Mouse (Mus musculus) midbrain, embryonic 13.5 days (tissue): Measurements from ENCODE around the gene Slc25a3. TPM values are rescaled to one million over a fixed set of nuclear protein-coding genes. Genes with fewer than 3 reads are reported as not detected.

Experiments
- ATAC-seq: fragments of 200-750 bp; cut with Nextera tagmentation; 2 replicates; pipeline ENCODE4 v1.8.0; 2017; ENCODE audit warnings: mild to moderate bottlenecking, moderate TSS enrichment, moderate library complexity
- H3K27ac ChIP-seq: fragments of 300-500 bp; sonication (generic); 2 replicates; pipeline ENCODE4 v1.5.1; 2015; ENCODE audit warnings: inconsistent platforms, mild to moderate bottlenecking, moderate library complexity
- H3K27me3 ChIP-seq: fragments of 300-500 bp; sonication (generic); 2 replicates; pipeline ENCODE4 v1.6.1; 2015; ENCODE audit warnings: mild to moderate bottlenecking, inconsistent platforms
- H3K36me3 ChIP-seq: fragments of 300-500 bp; sonication (generic); 2 replicates; pipeline ENCODE4 v1.6.1; 2015; ENCODE audit warnings: mild to moderate bottlenecking, inconsistent platforms
- H3K4me1 ChIP-seq: fragments of 300-500 bp; sonication (generic); replicated peaks from 2 replicates; pipeline ENCODE4 v1.6.1; 2015; ENCODE audit warnings: inconsistent platforms
- H3K4me2 ChIP-seq: fragments of 300-500 bp; sonication (generic); replicated peaks from 2 replicates; pipeline ENCODE4 v1.6.1; 2015; ENCODE audit warnings: moderate library complexity, mild to moderate bottlenecking, inconsistent platforms
- H3K4me3 ChIP-seq: fragments of 300-500 bp; sonication (generic); replicated peaks from 2 replicates; pipeline ENCODE4 v1.5.1; 2015; ENCODE audit warnings: mild to moderate bottlenecking, inconsistent platforms
- H3K9ac ChIP-seq: fragments of 300-500 bp; sonication (generic); replicated peaks from 2 replicates; pipeline ENCODE4 v1.6.1; 2015; ENCODE audit warnings: mild to moderate bottlenecking, inconsistent platforms
- H3K9me3 ChIP-seq: fragments of 300-500 bp; sonication (generic); 2 replicates; pipeline ENCODE4 v1.6.1; 2016; ENCODE audit warnings: mild to moderate bottlenecking, inconsistent platforms
- WGBS: fragments of 180-500 bp; shearing (Covaris S2); methylation state at CpG from one replicate; pipeline ENCODE4 v1.1.7; 2015; 5-methylcytosine and 5-hydroxymethylcytosine counted together
- polyA plus RNA-seq: library from polyadenylated mRNA; unstranded; fragments of >200 nt; fragmentation: Nextera tagmentation; extraction: Ambion mirVana; gene quantifications from 2 replicates; pipeline ENCODE4 v1.2.1, GENCODE M21; 2015

Slc25a3 gene
- polyA plus RNA-seq, 1 experiment from 2014 or later = 469 TPM

DNA sequence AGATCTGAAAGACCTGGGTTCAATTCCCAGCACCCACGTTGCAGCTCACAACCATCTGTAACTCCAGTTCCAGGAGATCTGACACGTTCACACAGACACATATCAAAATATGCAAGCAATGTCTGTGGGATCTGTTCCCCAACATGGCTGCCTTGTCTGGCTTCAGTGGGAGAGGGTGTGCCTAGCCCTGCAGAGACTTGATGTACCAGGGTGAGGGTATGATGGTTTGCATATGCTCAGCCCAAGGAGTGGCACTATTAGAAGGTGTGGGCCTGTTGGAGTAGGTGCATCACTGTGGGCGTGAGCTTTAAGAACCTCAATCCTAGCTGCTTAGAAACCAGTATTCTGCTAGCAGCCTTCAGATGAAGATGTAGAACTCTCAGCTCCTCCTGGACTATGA is 17.9 kb downstream of the Slc25a3 start:
- Histone ChIP-seq H3K4me1 (no peaks in the 10 kb centered on the region), H3K27ac (no peak overlapping the region), H3K36me3 (peaks cover 17% of the 10 kb centered on the region), H3K9me3 (0 out of 2 replicates have a peak, but pooled peaks cover under 1% of the 10 kb centered on the region), H3K9ac (no peak overlapping the region), H3K4me2 (no peak overlapping the region), H3K4me3 (no peak overlapping the region), H3K27me3 (no peaks in the 10 kb centered on the region)
- WGBS = 80% methylated on average over 3 of the region's 3 CpGs
- no peak for ATAC-seq

DNA sequence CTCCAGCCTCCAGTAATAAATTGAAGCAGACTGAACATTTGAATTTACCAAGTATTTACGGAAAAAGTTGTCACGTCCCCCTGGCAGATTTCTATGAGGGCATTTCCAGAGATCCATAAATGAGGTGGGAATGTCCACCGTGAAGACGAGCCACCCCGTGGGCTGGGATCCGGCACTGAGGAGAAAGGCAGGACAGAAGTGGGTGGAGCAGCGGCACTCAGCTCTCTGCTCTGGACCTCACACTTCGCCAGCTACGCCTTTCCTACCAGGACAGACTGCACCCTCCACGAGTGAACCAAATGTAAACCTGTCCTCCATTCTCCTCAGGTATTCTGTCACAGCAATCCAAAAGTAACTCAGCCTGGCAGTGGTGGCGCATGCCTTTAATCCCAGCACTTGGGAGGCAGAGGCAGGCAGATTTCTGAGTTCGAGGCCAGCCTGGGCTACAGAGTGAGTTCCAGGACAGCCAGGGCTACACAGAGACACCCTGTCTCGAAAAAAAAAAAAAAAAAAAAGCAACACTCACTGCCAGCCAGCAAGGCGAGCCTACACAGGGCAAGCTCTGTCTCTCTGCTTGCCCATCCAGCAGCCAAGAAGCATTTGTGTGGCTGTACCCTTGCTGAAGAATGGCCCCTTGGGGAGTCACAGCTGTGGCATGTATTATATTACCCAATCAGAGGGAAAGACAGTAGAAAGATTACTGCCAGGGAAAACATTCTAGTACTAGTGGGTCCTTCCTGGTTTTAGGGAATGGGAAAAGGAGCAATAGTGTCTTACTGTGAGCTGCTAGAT is 20.9 kb downstream of the Slc25a3 start:
- 94% methylated on average over 14 of the region's 14 CpGs for WGBS
- H3K9ac ChIP-seq = no peak overlapping the region
- no peaks in the 10 kb centered on the region for H3K4me1 ChIP-seq
- H3K4me2 ChIP-seq = no peak overlapping the region
- ATAC-seq = no peak
- H3K4me3 ChIP-seq = no peak overlapping the region
- no peak overlapping the region for H3K27ac ChIP-seq
- H3K9me3 ChIP-seq = no peaks in the 10 kb centered on the region
- no peaks in the 10 kb centered on the region for H3K27me3 ChIP-seq
- peaks cover 10% of the 10 kb centered on the region for H3K36me3 ChIP-seq

DNA sequence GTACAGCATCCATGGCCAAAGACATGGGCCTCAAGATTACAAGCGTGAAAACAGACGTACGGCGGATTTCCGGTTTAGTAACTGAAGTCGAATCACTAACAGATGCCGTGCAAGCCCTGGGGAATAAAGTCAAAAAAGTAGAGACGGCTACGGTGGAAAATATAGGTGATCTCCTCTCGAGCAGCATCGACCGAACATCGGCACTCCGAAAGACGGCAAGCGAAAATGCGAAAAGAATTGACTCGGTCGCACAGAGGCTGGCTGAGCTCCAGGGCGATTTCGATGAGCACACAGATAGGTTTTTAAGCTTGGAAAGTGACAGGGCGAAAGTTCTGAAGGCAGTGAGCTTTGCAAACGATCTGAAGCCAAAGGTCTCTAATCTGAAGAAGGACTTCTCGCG is 21.9 kb downstream of the Slc25a3 start:
- no peaks in the 10 kb centered on the region for H3K9me3 ChIP-seq
- 95% methylated on average over 25 of the region's 25 CpGs for WGBS
- no peaks in the 10 kb centered on the region for H3K4me1 ChIP-seq
- H3K27ac ChIP-seq = no peak overlapping the region
- H3K36me3 ChIP-seq = peaks cover 10% of the 10 kb centered on the region
- H3K4me3 ChIP-seq = no peak overlapping the region
- no peak overlapping the region for H3K4me2 ChIP-seq
- no peaks in the 10 kb centered on the region for H3K27me3 ChIP-seq
- no peak for ATAC-seq
- H3K9ac ChIP-seq = no peak overlapping the region

DNA sequence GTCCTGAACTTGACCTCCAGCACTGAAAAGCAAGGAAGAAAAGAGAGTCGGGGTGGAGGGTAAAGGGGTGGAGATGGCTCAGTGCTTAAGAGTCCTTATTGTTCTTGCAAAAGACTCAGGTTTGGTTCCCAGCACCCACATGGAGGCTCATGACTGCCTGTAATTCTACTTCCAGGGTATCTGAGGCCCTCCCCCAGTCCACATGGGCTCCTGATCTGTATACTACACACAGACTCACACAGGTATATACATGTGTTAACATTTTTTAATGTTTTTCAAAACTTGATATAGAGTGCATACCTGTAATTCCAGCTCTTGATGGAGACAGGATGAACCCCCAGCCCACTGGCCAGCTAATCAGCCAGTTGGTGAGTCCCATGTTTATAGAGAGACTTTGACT is 23.8 kb downstream of the Slc25a3 start:
- Histone ChIP-seq H3K27me3 (no peaks in the 10 kb centered on the region), H3K9me3 (no peaks in the 10 kb centered on the region), H3K4me1 (no peaks in the 10 kb centered on the region), H3K36me3 (peaks cover 14% of the 10 kb centered on the region), H3K4me3 (no peak overlapping the region), H3K27ac (no peak overlapping the region), H3K4me2 (no peak overlapping the region), H3K9ac (no peak overlapping the region)
- ATAC-seq = no peak
- 83% methylated on average over 1 of the region's 1 CpGs for WGBS

DNA sequence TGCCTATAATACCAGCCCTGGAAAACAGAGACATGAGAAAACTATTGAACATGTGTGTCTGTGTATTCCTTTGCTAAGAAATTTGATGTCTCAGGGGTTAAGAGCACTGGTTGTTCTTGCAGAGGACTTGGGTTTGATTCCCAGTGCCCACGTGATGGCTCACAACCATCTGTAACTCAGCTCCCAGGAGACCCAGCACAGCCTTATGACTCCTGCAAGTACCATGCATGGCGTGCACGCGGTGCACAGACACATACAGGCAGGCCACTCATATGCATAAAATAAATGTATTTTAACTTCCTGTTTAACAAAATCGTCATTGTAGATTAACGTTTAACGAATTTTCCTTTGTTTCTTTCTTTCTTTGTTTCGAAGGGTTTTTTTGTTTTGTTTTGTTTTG is 25.8 kb downstream of the Slc25a3 start:
- H3K9ac ChIP-seq = no peak overlapping the region
- H3K27me3 ChIP-seq = no peaks in the 10 kb centered on the region
- ATAC-seq = no peak
- H3K9me3 ChIP-seq = no peaks in the 10 kb centered on the region
- peaks cover 14% of the 10 kb centered on the region for H3K36me3 ChIP-seq
- 94% methylated on average over 8 of the region's 8 CpGs for WGBS
- no peaks in the 10 kb centered on the region for H3K4me1 ChIP-seq
- no peak overlapping the region for H3K4me2 ChIP-seq
- H3K4me3 ChIP-seq = no peak overlapping the region
- no peak overlapping the region for H3K27ac ChIP-seq

DNA sequence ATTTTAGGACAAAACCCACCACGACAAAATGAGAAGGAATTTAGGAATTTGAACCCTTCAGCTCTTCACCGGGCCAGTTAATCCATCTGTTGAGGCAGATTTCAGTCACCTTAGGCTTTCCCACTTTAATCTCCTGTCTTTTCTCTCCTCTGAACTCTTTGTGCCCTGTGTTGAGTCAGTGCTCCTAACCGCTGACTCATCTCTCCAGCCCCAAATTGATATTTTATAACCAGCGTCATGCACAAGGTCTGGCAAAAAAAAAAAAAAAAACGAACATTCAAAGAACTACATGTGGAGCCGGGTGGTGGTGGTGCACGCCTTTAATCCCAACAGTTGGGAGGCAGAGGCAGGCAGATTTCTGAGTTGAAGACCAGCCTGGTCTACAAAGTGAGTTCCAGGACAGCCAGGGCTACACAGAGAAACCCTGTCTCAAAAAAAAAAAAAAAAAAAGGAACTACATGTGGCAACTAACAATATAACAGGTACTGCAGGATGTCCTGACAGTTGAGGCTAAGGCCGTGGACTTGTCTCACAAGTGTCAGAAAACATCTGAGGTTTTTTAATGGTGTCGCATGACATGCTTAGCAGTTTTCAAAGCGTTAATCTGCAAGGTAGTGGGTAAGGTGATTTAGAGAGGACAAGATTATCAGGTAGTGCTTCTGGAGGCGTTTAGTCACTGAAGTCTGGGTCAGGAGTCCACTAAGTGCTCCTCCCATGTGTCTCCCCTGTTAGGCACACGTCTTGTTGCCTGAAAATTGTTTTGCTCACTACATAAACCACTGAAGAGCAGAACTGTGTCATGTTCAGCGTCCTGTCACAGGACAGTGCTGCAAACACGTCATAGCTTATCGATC is 29.4 kb downstream of the Slc25a3 start:
- H3K4me3 ChIP-seq = no peak overlapping the region
- H3K27me3 ChIP-seq = no peaks in the 10 kb centered on the region
- 89% methylated on average over 15 of the region's 15 CpGs for WGBS
- no peak overlapping the region for H3K27ac ChIP-seq
- no peak for ATAC-seq
- H3K9ac ChIP-seq = no peak overlapping the region
- H3K9me3 ChIP-seq = no peaks in the 10 kb centered on the region
- H3K36me3 ChIP-seq = 0 out of 2 replicates have a peak, but pooled peaks cover 4% of the 10 kb centered on the region
- no peaks in the 10 kb centered on the region for H3K4me1 ChIP-seq
- H3K4me2 ChIP-seq = no peak overlapping the region

DNA sequence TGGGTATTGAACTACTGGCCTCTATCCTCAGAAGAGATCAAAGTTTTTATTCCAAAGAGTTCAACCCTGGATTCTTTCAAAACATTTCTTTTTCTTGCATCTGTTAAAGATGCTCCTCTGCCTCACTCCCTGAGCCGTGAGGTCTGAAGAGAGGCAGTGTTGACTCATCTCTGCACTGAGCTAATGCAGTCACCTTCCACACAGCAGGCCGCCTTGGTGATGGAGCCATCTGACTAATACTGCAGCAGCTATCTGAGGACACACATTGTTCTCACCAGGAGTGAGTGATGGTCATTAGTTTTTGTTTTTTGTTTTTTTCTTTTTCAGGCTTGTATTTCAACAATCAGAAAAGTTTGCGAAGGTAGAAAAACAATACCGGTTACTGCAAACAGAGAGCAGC is 31.0 kb downstream of the Slc25a3 start:
- no peak overlapping the region for H3K4me3 ChIP-seq
- 0 out of 2 replicates have a peak, but pooled peaks cover 4% of the 10 kb centered on the region for H3K36me3 ChIP-seq
- H3K9ac ChIP-seq = no peak overlapping the region
- ATAC-seq = no peak
- WGBS = 87% methylated on average over 4 of the region's 4 CpGs
- no peaks in the 10 kb centered on the region for H3K27me3 ChIP-seq
- no peak overlapping the region for H3K27ac ChIP-seq
- H3K9me3 ChIP-seq = no peaks in the 10 kb centered on the region
- H3K4me1 ChIP-seq = no peaks in the 10 kb centered on the region
- no peak overlapping the region for H3K4me2 ChIP-seq

DNA sequence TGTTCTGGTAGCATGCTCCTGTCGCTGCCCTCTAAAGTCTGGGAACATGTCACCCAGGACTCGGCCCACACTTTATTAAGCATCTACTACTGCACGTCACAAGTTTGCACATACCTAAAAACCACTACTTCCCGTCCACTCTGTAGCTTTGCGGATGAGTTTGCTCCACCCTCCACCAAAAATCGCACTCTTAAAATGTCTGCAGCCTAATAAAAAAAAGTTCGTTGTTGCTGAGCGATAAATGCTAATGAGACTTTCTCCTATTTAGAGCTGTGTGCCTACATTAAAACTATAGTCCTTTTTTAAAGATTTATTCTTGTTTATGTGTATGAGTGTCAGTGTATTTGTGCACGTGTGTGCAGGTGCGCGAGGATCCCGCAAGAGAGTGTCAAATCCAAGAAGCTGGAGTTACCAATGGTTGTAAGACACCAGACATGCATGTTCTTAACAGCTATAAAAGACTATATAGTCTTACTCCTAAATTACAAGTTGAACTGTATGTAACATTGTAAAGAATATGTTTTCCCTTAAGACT is 40.4 kb downstream of the Slc25a3 start:
- peak overlapping the region; percentile 62 for H3K4me2 ChIP-seq
- H3K36me3 ChIP-seq = peaks cover 2% of the 10 kb centered on the region; the same call in 1 of the 2 replicates
- peak overlapping the region; percentile 91 for H3K4me3 ChIP-seq
- H3K9ac ChIP-seq = peak overlapping the region; percentile 82
- peak overlapping the region; percentile 90 for H3K27ac ChIP-seq
- WGBS = 50% methylated on average over 12 of the region's 12 CpGs
- H3K27me3 ChIP-seq = no peaks in the 10 kb centered on the region
- H3K9me3 ChIP-seq = no peaks in the 10 kb centered on the region
- ATAC-seq = no peak
- H3K4me1 ChIP-seq = peaks cover 16% of the 10 kb centered on the region

DNA sequence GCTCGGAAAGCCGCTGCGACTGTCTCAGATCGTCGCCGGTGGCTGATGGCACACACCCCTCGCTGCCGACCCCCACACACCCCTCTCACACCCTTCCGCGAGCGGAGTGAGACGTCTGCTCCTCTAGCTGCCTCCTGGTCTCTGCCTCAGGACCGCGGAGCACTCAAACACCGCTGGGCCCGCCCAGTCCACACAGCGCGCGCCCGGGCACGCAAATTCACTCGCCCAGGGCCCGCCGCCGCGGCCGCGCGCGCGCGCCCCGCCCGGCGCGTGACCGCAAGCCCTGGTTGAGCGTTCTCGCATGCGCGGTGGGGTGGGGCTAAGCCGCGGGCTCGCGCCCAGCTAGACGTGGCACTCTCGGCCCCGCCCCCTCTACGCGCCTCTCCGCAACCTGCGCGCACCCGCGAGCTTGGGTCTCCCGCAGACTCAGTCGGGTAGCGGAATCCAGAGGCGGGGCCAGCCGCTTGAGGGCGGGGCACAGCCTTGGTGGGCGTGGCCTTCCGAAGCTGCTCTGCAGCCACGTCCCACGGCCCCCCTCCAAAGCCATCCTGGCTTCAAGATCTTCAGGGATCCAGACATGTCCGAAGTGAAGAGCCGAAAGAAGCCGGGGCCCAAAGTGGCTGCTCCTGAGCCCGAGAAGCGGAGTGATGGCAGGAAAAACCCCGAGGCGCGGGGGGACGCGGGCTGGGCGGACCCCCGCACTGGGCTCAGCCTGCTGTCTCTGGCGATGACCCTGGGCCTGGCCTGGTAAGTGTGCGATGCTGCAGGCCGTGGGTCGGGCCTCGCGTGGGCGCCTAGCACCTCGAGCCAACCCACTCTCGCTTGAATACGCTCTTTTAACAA is 41.1 kb downstream of the Slc25a3 start, which contains the start of the genes Apaf1 and Ikbip:
Apaf1 (minus strand) TSS at position 221 of the 843 bp plus-strand sequence.
Ikbip (plus strand) TSS at position 391 of the 843 bp plus-strand sequence.
- ATAC-seq = peak; percentile 97
- H3K27me3 ChIP-seq = no peaks in the 10 kb centered on the region
- H3K4me1 ChIP-seq = peaks cover 16% of the 10 kb centered on the region
- no peaks in the 10 kb centered on the region for H3K9me3 ChIP-seq
- WGBS = under 1% methylated on average over 80 of the region's 87 CpGs
- peak within 1 kb of the TSS; percentile 90 for H3K27ac ChIP-seq
- H3K4me2 ChIP-seq = peak within 1 kb of the TSS; percentile 62
- H3K36me3 ChIP-seq = peaks cover 6% of the 10 kb centered on the region; the same call in 1 of the 2 replicates
- H3K4me3 ChIP-seq = peak within 1 kb of the TSS; percentile 91
- peak within 1 kb of the TSS; percentile 89 for H3K9ac ChIP-seq

DNA sequence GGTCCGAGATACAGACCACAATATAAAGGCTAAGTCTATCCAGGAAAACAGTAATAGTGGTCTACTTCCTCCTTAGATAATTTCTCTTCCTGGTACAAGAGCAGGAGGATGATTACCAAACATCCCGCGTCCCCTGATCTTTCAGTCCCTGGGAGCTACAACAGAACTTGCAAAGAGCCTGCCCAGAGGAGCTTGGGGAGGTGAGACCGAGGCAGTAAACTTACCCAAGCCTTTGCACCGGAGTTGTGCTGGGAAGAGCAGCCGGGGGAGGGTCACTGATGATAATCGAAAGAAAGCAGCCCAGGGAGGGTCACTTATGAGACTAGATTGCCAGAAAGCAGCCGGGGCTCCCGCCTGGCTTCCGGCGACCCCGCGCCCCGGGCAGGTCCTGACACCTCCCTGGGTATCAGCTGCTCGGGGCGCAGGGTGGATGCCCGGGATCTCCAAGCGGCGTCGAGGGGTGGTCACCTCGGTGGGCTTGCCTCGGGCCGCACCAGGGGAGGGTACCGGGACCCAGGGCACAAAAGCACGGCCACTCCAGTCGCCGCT is 41.8 kb downstream of the Slc25a3 start:
- Histone ChIP-seq H3K9ac (peak overlapping the region; percentile 89), H3K4me2 (peak overlapping the region; percentile 62), H3K4me1 (peaks cover 16% of the 10 kb centered on the region), H3K27ac (peak overlapping the region; percentile 90), H3K27me3 (no peaks in the 10 kb centered on the region), H3K9me3 (no peaks in the 10 kb centered on the region), H3K36me3 (peaks cover 13% of the 10 kb centered on the region), H3K4me3 (peak overlapping the region; percentile 91)
- peak; percentile 71; the same call in 1 of the 2 replicates for ATAC-seq
- WGBS = under 1% methylated on average over 27 of the region's 27 CpGs

DNA sequence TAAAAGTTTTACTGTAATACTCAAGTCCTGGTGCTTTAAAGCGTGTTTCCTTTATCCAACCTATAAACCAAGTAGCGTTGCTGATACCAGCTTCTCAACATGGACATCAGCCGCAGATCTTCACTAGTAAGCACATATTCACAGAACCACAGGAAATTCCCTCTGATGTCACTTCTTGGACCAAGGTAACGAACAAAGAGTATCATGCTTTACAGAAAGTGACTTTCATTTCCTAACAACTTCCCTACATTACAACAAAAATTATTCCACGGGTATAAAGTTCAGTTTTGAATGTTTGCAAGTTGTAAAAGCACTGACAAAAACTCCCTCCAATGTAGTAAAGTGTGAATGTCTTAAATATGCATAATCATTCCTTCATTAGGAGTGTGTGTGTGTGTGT is 43.3 kb downstream of the Slc25a3 start:
- no peaks in the 10 kb centered on the region for H3K9me3 ChIP-seq
- H3K36me3 ChIP-seq = peaks cover 27% of the 10 kb centered on the region
- no peak overlapping the region for H3K27ac ChIP-seq
- no peak for ATAC-seq
- H3K4me2 ChIP-seq = no peak overlapping the region
- H3K4me1 ChIP-seq = peaks cover 16% of the 10 kb centered on the region
- H3K4me3 ChIP-seq = no peak overlapping the region
- no peaks in the 10 kb centered on the region for H3K27me3 ChIP-seq
- no peak overlapping the region for H3K9ac ChIP-seq
- 92% methylated on average over 5 of the region's 5 CpGs for WGBS
